Mouse (Mus musculus): ENCODE measurements around the gene Scarf2.

The Scarf2 gene

DNA sequence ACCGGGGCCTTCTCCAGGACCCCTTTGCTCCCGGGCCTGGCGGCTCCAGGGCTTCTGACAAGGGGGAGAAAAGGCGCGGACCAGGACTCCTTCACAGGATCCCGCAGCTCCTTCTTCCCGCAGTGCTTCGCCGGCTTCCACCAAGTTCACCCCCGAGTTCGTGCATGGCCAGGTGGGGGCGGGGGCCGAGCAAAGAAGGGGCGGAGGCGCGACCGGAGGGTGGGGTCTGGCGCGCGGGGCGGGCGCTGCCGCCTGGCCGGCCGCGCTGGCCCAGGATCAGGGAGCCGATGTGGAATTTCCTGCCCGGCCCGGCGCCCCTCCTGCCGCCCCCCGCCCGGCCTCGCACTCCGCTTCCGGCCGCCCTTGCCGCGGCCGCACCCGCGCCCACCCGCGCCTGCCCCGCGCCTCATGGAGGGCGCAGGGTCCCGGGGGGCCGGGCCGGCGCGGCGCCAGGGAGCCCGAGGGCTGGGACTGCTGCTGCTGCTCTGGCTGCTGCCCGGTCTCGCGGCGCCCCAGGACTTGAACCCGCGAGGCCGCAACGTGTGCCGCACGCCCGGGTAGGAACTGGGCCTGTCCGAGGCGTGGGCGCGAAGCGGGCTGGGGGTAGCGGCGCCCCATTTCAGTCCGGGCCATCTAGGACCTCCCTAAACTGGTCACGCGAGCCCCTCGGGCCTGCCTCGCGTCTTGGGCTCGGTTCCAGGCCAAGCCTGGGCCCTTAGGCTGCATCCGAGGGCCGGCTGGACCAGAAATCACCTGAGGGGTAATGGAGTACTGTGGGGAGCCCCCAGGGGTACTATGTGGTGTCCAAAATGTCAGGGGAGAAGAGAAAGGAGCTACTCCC lies at the start of gene Scarf2:
Scarf2 (plus strand) TSS at position 312 of the 841 bp plus-strand sequence.
- DNase-seq (ENCODE audit: low spot score in 2 of 2) = peak in 1 of 2 experiments; percentile 42

DNA sequence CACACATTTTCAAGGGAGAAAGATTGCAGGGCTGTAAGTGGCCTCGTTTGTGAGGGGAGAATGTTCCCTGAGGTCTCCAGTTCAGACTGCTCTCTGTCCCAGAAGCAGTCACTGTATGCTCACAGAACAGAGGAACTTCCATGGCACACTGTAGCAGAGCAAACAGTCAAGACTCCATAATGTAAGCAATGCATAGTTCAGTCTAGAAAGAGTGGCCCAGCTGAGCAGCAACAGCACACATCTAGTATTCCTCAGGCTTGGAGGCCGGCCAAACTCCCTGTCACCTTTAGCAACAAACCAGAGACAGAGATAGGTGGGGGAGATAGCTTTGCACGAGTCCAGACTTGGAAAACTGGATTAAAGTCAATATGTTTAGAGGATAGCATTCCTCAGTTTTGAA lies 44.1 kb upstream of the Scarf2 start:
- peak; percentile 27 to 41 for DNase-seq (ENCODE audit: low spot score in 2 of 2)

- DNase-seq (ENCODE audit: low spot score in 2 of 2) = no peak
Measured at GRCm38 (mm10) chr16:17753686-17754085, 43.4 kb upstream of the Scarf2 start.

DNA sequence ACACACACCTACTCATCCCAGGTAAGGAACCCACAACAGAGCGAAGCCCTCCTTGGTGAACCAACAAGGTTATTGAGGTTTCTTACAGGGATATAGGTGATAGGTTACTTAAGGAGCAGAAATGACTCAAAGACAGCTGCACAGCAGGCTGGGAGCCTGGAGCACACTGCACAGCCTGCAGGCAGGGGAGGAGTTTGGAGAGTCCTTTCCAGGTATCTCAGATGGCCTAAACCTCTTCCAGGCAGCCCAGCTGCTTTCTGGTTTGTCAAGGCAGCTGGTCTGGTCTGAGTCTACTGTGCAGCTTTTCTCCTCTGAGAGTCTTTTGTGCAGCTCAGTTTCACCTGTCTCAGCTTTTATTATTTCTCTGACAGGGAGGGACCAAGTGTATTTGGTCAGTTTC lies 39.3 kb upstream of the Scarf2 start:
- no peak for DNase-seq (ENCODE audit: low spot score in 2 of 2)

GRCm38 (mm10) chr16:17758902-17759301 lies 38.2 kb upstream of the Scarf2 start:
- no peak for DNase-seq (ENCODE audit: low spot score in 2 of 2)

GRCm38 (mm10) chr16:17759344-17759773 lies 37.7 kb upstream of the Scarf2 start, which contains the start of gene Klhl22:
TSS of gene Klhl22 (plus strand) at chr16:17759618.
- peak; percentile 82 to 92 for DNase-seq (ENCODE audit: low spot score in 2 of 2)

DNA sequence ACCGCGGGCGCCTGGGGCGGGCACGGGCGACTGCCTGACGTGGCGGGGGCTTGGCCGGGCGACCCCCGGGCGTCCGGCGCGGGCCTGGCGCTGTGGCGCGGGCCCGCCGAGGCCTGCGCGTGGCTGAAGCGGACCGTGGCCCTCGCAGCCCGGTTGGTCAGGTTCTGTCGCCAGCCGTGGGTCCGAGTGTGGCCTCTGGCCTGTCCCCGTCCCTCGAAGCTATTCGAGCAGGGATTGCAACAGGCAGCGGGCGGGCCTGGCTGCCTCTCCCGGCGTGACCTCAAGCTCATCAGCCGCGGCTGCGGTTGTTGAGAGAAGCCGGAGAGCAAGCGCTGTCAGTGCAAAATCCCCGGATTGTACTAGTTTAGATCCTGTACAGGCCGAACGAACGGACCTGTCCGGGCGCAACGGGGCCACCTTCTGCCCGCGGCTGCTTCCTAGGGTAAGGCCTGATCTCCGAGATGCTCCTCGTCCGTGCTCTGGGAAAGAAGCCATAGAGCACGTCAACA lies 37.2 kb upstream of the Scarf2 start:
- DNase-seq (ENCODE audit: low spot score in 2 of 2) = peak; percentile 42 to 58

DNA sequence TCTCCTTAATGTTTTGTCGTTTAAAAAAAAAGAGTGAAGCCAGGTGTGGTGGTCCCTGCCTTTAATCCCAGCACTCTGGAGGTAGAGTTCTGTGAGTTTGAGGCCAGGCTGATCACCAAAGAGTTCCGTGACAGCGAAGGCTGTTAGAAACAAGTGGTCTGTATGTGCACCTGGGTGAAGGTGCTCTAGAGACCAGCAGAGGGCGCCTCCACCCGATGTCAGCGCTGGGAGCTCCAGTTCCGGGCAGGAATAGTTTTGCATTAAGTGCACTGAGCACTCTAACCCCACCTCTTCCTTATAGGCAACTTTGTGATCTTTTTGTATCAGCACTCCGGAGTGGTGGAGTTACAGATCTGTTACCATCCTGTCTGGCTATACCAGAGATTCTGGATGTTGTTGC lies 36.4 kb upstream of the Scarf2 start:
- peak in 1 of 2 experiments; percentile 21 for DNase-seq (ENCODE audit: low spot score in 2 of 2)

DNA sequence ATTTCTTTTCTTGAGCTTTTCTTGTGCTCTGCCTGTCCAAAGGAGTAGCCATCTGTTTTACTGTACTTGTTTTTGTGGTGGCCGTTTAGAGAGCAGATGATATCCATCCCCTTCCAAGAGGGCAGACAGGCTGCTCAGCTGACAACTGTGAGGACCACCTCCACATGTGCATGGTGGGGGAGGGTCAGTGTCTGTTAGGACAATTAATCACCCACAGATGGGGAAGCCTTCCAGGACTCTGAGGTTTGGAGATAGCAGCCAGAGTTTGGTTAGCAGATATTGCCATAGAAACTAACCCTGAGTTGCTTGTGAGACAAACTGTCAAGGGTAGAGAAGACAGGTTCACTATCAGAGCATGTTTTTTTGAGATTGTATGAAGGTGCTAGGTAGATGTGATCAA lies 36.0 kb upstream of the Scarf2 start:
- no peak for DNase-seq (ENCODE audit: low spot score in 2 of 2)

DNA sequence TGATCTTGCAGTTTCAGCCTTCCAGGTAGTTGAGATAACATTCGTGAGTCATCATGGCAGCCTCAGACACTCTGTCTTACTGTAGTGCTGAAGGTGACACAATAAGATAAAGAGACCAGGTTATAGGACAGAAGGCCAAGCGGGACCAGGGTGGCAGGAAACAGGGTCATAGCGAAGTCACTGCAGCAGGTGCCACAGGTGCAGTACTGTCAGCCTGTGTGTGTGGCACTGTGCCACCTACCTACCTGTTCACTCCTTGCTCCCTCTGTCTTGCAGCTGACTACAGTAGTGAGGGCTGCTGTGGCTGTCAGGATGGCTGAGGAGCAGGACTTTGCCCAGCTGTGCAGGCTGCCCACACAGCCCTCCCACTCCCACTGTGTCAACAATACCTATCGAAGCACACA lies 33.0 kb upstream of the Scarf2 start:
- DNase-seq (ENCODE audit: low spot score in 2 of 2) = no peak

DNA sequence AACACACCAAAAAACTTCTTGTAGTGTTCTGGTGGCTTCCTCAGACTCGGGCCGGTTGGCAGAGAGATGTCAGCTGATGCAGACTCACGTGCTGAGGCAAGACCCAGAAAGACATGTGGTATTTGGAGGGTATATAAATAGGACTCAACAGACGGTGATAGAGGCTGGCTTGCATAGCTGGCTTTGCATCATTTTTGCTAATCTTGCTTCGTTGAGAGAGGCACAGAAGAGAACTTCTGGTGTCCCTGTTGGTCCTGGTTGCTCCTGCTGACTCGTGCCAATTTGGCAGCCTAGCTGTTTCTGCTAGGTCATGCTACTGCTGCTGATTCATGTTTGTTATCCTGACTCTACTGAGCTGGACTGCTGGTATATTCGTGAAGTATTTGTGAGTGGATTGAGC lies 28.2 kb upstream of the Scarf2 start:
- DNase-seq (ENCODE audit: low spot score in 2 of 2) = peak in 1 of 2 experiments; percentile 11

GRCm38 (mm10) chr16:17771117-17771865 lies 25.8 kb upstream of the Scarf2 start:
- no peak for DNase-seq (ENCODE audit: low spot score in 2 of 2)

DNA sequence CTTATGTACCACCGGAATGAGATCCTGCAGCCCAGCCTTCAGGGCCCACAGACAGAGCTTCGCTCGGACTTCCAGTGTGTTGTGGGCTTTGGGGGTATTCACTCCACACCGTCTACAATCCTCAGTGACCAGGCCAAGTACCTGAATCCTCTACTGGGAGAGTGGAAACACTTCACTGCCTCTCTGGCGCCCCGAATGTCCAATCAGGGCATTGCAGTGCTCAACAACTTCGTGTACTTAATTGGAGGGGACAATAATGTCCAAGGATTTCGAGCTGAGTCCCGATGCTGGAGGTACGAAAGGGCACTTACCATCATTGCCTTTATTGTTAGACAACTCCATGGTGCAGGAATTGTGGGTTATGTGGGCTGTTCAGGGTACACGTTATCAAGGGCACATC lies 20.3 kb upstream of the Scarf2 start:
- DNase-seq (ENCODE audit: low spot score in 2 of 2) = no peak

DNA sequence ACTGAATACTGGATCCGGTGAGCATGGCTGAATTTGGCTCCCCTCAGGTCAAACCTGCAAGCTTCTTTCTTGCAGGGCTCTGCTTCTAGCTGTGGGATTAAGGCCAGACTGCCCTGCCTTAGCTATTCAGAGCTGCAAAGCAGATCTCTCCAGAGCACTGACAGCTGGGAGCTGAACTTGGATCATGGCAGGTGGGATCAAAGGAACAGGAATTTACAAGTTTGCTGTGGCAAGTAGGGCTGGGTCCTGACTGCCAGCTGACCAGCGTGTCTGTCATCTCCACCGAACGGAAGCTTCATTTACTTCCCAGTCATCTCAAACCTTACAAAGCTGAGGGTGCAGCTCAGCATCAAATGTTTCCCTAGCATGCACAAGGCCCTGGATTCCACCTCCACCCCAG lies 18.9 kb upstream of the Scarf2 start:
- no peak for DNase-seq (ENCODE audit: low spot score in 2 of 2)

- DNase-seq (ENCODE audit: low spot score in 2 of 2) = no peak
Measured at GRCm38 (mm10) chr16:17779692-17780091, 17.4 kb upstream of the Scarf2 start.

DNA sequence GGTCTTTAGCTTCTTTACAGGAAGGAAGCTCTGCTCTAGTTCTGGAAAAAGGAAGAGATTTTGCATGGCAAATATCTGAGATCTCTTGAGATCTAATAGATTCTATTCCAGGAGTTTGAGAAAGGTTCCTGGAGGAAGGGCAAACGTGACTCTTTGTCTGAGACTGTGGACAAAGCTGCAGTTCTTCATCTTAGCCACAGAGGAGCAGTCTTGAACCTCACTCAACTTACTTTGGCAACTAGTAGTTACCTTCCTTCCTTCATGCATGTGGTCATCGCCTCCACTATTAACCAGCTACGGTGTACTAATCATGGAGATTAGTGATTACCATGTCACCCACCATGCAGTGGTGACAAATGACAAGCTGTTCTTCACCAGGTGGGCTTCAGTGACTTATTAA lies 11.7 kb upstream of the Scarf2 start:
- DNase-seq (ENCODE audit: low spot score in 2 of 2) = no peak

GRCm38 (mm10) chr16:17792728-17793127 lies 4.4 kb upstream of the Scarf2 start:
- DNase-seq (ENCODE audit: low spot score in 2 of 2) = no peak

DNA sequence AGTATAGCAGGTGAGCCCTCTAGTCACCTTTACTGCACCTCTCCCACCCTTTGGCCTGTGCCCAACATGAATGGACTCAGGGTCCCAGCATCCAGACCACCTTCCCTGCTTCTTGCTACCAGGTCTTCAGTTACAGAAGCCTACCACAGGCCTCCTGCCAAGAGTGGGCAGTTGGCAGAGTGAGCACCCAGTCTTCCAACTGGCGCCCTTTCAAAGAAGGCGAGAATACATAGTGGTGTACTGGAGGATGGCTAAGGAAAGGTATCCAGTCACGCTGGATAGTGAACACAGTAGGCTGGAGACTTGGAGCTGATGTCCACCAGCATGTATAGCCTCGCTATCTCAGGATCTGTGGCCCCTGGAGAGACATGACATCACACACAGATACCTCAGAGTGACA lies 3.0 kb upstream of the Scarf2 start:
- DNase-seq (ENCODE audit: low spot score in 2 of 2) = no peak

GRCm38 (mm10) chr16:17795643-17796042 lies 1.4 kb upstream of the Scarf2 start:
- no peak for DNase-seq (ENCODE audit: low spot score in 2 of 2)

GRCm38 (mm10) chr16:17796519-17796918 lies 563 bp upstream of the Scarf2 start:
- no peak for DNase-seq (ENCODE audit: low spot score in 2 of 2)

GRCm38 (mm10) chr16:17797812-17798311 lies 780 bp downstream of the Scarf2 start:
- no peak for DNase-seq (ENCODE audit: low spot score in 2 of 2)
